Mouse (Mus musculus): ENCODE measurements at regions not wholly inside any gene's neighbourhood (a gene's known extent, or its start where the extent isn't known, plus 50 kb on each side); places are given as distances from the start of the nearest gene placed in this dataset.

DNA sequence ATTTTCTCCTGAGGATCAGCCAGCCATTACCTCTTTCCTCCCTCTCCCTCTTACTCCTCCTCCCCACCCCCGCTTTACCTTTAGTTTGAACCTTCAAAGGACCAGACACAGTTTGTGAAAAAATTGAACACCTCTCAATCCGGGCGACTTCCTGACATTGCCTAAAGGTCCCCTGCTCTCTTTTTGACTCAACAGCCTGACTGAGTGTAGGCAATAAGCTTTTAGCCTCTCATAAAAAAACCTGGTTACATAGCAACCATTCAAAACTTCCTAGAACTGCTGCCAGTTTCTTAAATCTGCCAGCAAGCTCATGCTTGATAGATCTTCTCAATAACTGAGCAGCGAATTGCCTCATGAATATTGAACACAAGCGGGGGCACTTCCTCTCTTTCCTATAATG, 71.7 kb downstream of the Zfp945 start:
- H3K4me1 ChIP-seq (ENCODE audit: insufficient read depth) = no peaks in the 10 kb centered on the region
- H3K27ac ChIP-seq (ENCODE audit: low read depth) = no peak overlapping the region
- H3K4me2 ChIP-seq (ENCODE audit: low read depth, low read length) = no peak overlapping the region
- no peaks in the 10 kb centered on the region for H3K36me3 ChIP-seq (replicated peaks; ENCODE audit: insufficient read depth, low read length)
- 82% methylated on average over 5 of the region's 5 CpGs for WGBS (ENCODE audit: insufficient replicate concordance)
- no peaks in the 10 kb centered on the region for H3K9me3 ChIP-seq (ENCODE audit: low read length)
- H3K27me3 ChIP-seq (ENCODE audit: insufficient read depth, low read length) = no peaks in the 10 kb centered on the region
- no peak overlapping the region for H3K4me3 ChIP-seq (ENCODE audit: low read depth, low read length)
- ATAC-seq = no peak
- no peak for DNase-seq
- TF ChIP-seq EP300 (IDR thresholded peaks at IDR 0.05; ENCODE audit: low read depth) = no peak
- no peak for TF ChIP-seq CTCF (IDR thresholded peaks at IDR 0.05; ENCODE audit: low read depth)
- H3K9ac ChIP-seq (replicated peaks) = no peak overlapping the region

DNA sequence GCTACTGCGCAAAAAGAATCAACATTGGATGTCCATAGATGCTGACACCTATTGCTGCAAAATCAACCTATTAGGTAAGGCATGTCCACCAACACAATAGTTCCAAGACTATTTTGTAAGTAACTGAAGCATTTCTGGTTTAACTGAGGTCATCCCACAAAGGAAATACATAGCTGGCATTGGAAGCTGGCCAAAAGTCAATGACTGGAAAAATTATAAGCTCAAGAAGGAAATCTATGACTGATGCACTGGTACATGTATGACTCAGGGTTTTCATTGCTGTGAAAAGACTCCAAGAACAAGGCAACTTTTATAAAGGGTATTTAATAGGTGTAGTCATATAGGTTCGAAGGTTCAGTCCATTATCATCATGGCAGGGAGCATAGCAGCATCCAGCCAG, 82.5 kb downstream of the Zfp945 start:
- TF ChIP-seq CTCF (IDR thresholded peaks at IDR 0.05; ENCODE audit: low read depth) = no peak
- no peak for TF ChIP-seq EP300 (IDR thresholded peaks at IDR 0.05; ENCODE audit: low read depth)
- Histone ChIP-seq H3K4me2 (ENCODE audit: low read depth, low read length) (no peak overlapping the region), H3K9me3 (ENCODE audit: low read length) (0 out of 2 replicates have a peak, but pooled peaks cover 3% of the 10 kb centered on the region), H3K27ac (ENCODE audit: low read depth) (no peak overlapping the region), H3K4me1 (ENCODE audit: insufficient read depth) (no peaks in the 10 kb centered on the region), H3K9ac (replicated peaks) (no peak overlapping the region), H3K4me3 (ENCODE audit: low read depth, low read length) (no peak overlapping the region), H3K27me3 (ENCODE audit: insufficient read depth, low read length) (no peaks in the 10 kb centered on the region), H3K36me3 (replicated peaks; ENCODE audit: insufficient read depth, low read length) (no peaks in the 10 kb centered on the region)
- DNase-seq (no peak), ATAC-seq (no peak)
- WGBS (ENCODE audit: insufficient replicate concordance) = 85% methylated on average over 2 of the region's 2 CpGs

DNA sequence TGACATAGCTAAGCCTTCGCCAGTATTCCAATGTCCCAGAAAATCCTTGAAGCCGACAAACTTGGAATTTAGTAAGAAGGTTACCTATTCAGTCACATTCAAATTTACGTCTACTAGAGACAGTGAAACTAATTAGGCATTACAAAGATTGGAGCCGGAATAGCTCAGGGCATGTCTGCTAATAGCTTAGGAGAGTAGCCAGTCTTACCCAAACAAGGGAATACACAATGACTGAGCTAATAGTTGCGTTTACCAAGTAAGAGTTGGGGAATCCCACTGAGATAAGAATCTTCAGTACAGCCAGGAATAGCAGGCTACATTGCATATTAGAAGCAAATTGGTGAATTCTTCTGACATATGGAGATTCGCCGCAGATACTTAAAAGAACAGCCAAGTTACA, 121.2 kb downstream of the Zfp945 start:
- H3K4me1 ChIP-seq (ENCODE audit: insufficient read depth) = no peaks in the 10 kb centered on the region
- TF ChIP-seq CTCF (IDR thresholded peaks at IDR 0.05; ENCODE audit: low read depth) = no peak
- TF ChIP-seq EP300 (IDR thresholded peaks at IDR 0.05; ENCODE audit: low read depth) = no peak
- no peak overlapping the region for H3K9ac ChIP-seq (replicated peaks)
- H3K4me3 ChIP-seq (ENCODE audit: low read depth, low read length) = no peak overlapping the region
- H3K9me3 ChIP-seq (ENCODE audit: low read length) = no peaks in the 10 kb centered on the region
- 59% methylated on average over 7 of the region's 7 CpGs for WGBS (ENCODE audit: insufficient replicate concordance)
- ATAC-seq (no peak), DNase-seq (no peak)
- no peaks in the 10 kb centered on the region for H3K36me3 ChIP-seq (replicated peaks; ENCODE audit: insufficient read depth, low read length)
- no peak overlapping the region for H3K27ac ChIP-seq (ENCODE audit: low read depth)
- H3K27me3 ChIP-seq (ENCODE audit: insufficient read depth, low read length) = no peaks in the 10 kb centered on the region
- no peak overlapping the region for H3K4me2 ChIP-seq (ENCODE audit: low read depth, low read length)

DNA sequence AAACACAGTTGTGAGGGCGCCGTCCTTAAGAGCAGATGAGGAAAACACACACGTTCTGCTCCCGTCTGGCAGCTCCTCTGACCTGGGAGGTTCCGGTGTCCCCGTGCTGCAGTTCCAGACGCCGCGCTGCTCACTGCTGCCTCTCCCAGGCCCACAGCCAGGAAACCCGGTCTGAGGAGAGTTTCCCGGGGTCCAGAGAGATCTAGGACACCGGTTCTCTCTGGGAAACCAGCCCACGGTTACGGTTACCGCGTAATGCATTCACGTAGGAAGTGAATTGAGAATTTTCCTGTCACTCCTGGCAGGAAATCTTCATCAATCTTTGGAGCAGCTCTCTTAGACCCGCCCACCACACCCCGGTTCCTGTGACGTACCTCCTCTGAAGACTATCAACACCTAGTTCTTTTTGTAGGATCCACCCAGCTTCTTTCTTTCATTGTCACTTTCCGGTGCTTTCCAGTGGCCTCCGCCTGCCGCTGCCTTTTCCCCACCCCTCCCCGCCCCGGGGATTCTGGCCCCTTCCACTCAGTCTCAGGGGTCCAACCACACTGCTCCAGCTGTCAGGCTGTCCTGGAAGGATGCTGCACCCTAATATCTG, 127.3 kb downstream of the Zfp945 start:
- peak overlapping the region; percentile 83 for H3K4me2 ChIP-seq (ENCODE audit: low read depth, low read length)
- ATAC-seq = peak; percentile 85
- 1% methylated on average over 24 of the region's 25 CpGs for WGBS (ENCODE audit: insufficient replicate concordance)
- no peaks in the 10 kb centered on the region for H3K9me3 ChIP-seq (ENCODE audit: low read length)
- peak overlapping the region; percentile 69 for H3K9ac ChIP-seq (replicated peaks)
- peak overlapping the region; percentile 49; the same call in 1 of the 2 replicates for H3K27ac ChIP-seq (ENCODE audit: low read depth)
- no peak for TF ChIP-seq EP300 (IDR thresholded peaks at IDR 0.05; ENCODE audit: low read depth)
- TF ChIP-seq CTCF (IDR thresholded peaks at IDR 0.05; ENCODE audit: low read depth) = no peak
- peaks cover 2% of the 10 kb centered on the region; the same call in 1 of the 2 replicates for H3K4me1 ChIP-seq (ENCODE audit: insufficient read depth)
- no peaks in the 10 kb centered on the region for H3K36me3 ChIP-seq (replicated peaks; ENCODE audit: insufficient read depth, low read length)
- no peaks in the 10 kb centered on the region for H3K27me3 ChIP-seq (ENCODE audit: insufficient read depth, low read length)
- peak overlapping the region; percentile 63 for H3K4me3 ChIP-seq (ENCODE audit: low read depth, low read length)
- peak; percentile 64 for DNase-seq

- H3K27ac ChIP-seq (ENCODE audit: low read depth) = peak overlapping the region; percentile 49; the same call in 1 of the 2 replicates
- no peaks in the 10 kb centered on the region for H3K27me3 ChIP-seq (ENCODE audit: insufficient read depth, low read length)
- peak overlapping the region; percentile 69 for H3K9ac ChIP-seq (replicated peaks)
- H3K4me3 ChIP-seq (ENCODE audit: low read depth, low read length) = peak overlapping the region; percentile 63
- DNase-seq (no peak), ATAC-seq (0 out of 2 replicates have a peak, but pooled peaks have one; percentile 12)
- no peak for TF ChIP-seq EP300 (IDR thresholded peaks at IDR 0.05; ENCODE audit: low read depth)
- no peak for TF ChIP-seq CTCF (IDR thresholded peaks at IDR 0.05; ENCODE audit: low read depth)
- peaks cover 2% of the 10 kb centered on the region; the same call in 1 of the 2 replicates for H3K4me1 ChIP-seq (ENCODE audit: insufficient read depth)
- H3K36me3 ChIP-seq (replicated peaks; ENCODE audit: insufficient read depth, low read length) = no peaks in the 10 kb centered on the region
- WGBS (ENCODE audit: insufficient replicate concordance) = 10% methylated on average over 12 of the region's 12 CpGs
- H3K9me3 ChIP-seq (ENCODE audit: low read length) = no peaks in the 10 kb centered on the region
- peak overlapping the region; percentile 83 for H3K4me2 ChIP-seq (ENCODE audit: low read depth, low read length)
Measured at GRCm38 (mm10) chr17:22739173-22739572, 127.8 kb downstream of the Zfp945 start.

DNA sequence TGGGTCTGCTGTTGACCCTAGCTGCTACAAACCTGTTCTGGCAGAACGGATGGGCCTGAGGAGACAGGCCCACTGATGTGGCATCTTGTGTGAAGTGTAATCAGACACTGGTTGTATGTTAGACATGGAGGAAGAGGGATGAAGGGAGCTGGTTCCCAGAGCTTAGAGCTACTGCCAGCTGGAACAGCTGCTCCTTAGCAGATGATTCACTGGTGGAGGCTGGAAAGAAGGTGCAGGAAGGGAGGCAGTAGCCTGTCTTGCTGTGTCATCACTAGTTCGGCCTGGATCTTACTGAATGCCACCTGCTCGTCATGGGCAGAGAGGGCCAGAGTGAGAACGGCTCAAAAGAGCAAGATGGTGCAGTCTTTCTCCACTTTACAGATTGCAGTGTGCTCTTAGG, 130.6 kb downstream of the Zfp945 start:
- Histone ChIP-seq H3K27me3 (ENCODE audit: insufficient read depth, low read length) (no peaks in the 10 kb centered on the region), H3K4me1 (ENCODE audit: insufficient read depth) (peaks cover 2% of the 10 kb centered on the region; the same call in 1 of the 2 replicates), H3K4me3 (ENCODE audit: low read depth, low read length) (no peak overlapping the region), H3K27ac (ENCODE audit: low read depth) (no peak overlapping the region), H3K4me2 (ENCODE audit: low read depth, low read length) (no peak overlapping the region), H3K36me3 (replicated peaks; ENCODE audit: insufficient read depth, low read length) (no peaks in the 10 kb centered on the region), H3K9me3 (ENCODE audit: low read length) (no peaks in the 10 kb centered on the region; the same call in 1 of the 2 replicates), H3K9ac (replicated peaks) (no peak overlapping the region)
- TF ChIP-seq CTCF (IDR thresholded peaks at IDR 0.05; ENCODE audit: low read depth) = no peak
- TF ChIP-seq EP300 (IDR thresholded peaks at IDR 0.05; ENCODE audit: low read depth) = no peak
- DNase-seq (no peak), ATAC-seq (no peak)
- WGBS (ENCODE audit: insufficient replicate concordance) = 86% methylated on average over 4 of the region's 4 CpGs

Data from liver, postnatal 0 days (tissue).